Mouse (Mus musculus) limb, embryonic 14.5 days (tissue): ENCODE data around the gene Mesp1. TPM values are rescaled to one million over a fixed set of nuclear protein-coding genes. Genes with fewer than 3 reads are reported as not detected.

Experiments used
- ATAC-seq: fragments of 200-750 bp; cut with Nextera tagmentation; 2 replicates; pipeline ENCODE4 v1.8.0; 2017; ENCODE audit warnings: low read depth, moderate number of reproducible peaks, moderate TSS enrichment; ENCODE audit not compliant: low FRiP score
- DNase-seq: peaks from one replicate; pipeline ENCODE4 v3.0.0-alpha.2; 2015; ENCODE audit warnings: low spot score
- H3K27ac ChIP-seq: fragments of 300-500 bp; sonication (generic); replicated peaks from 2 replicates; pipeline ENCODE4 v1.5.1; 2014; ENCODE audit warnings: low read depth, mild to moderate bottlenecking, low read length, moderate library complexity, mixed read lengths
- H3K27me3 ChIP-seq: fragments of 300-500 bp; sonication (generic); 2 replicates; pipeline ENCODE4 v1.6.1; 2014; ENCODE audit warnings: low read length, mixed read lengths; ENCODE audit not compliant: control insufficient read depth, insufficient read depth
- H3K36me3 ChIP-seq: fragments of 300-500 bp; sonication (generic); 2 replicates; pipeline ENCODE4 v1.6.1; 2014; ENCODE audit warnings: mild to moderate bottlenecking, low read length, moderate library complexity, mixed read lengths; ENCODE audit not compliant: control insufficient read depth, insufficient read depth
- H3K4me1 ChIP-seq: fragments of 300-500 bp; sonication (generic); 2 replicates; pipeline ENCODE4 v1.6.1; 2014; ENCODE audit warnings: antibody characterized with exemption, low read length, mixed read lengths; ENCODE audit not compliant: control insufficient read depth, insufficient read depth
- H3K4me2 ChIP-seq: fragments of 300-500 bp; sonication (generic); replicated peaks from 2 replicates; pipeline ENCODE4 v1.6.1; 2014; ENCODE audit warnings: low read depth, mild to moderate bottlenecking, low read length, moderate library complexity; ENCODE audit not compliant: severe bottlenecking
- H3K4me3 ChIP-seq: fragments of 300-500 bp; sonication (generic); replicated peaks from 2 replicates; pipeline ENCODE4 v1.5.1; 2014; ENCODE audit warnings: low read length
- H3K9ac ChIP-seq: fragments of 300-500 bp; sonication (generic); 2 replicates; pipeline ENCODE4 v1.6.1; 2014; ENCODE audit warnings: mild to moderate bottlenecking, low read depth, low read length, moderate library complexity; ENCODE audit not compliant: severe bottlenecking
- H3K9me3 ChIP-seq: fragments of 300-500 bp; sonication (generic); 2 replicates; pipeline ENCODE4 v1.6.1; 2016; ENCODE audit warnings: low read length; ENCODE audit not compliant: control insufficient read depth
- POLR2A ChIP-seq: fragments of 200-500 bp; IDR thresholded peaks from 2 replicates; pipeline ENCODE4 v1.8.0; 2012; ENCODE audit warnings: inconsistent platforms, mild to moderate bottlenecking, moderate library complexity, borderline replicate concordance; ENCODE audit not compliant: insufficient read depth, insufficient read length; ENCODE audit errors: extremely low read depth
- WGBS: fragments of 180-500 bp; shearing (Covaris S2); extraction: QIAGEN DNeasy Blood & Tissue Kit; methylation state at CpG from one replicate; pipeline ENCODE4 v1.1.7; 2014; 5-methylcytosine and 5-hydroxymethylcytosine counted together
- polyA plus RNA-seq, 2 experiments: library from polyadenylated mRNA; depleted of rRNA in 1 of 2; stranded (reverse) in 1 of 2; unstranded in 1 of 2; fragments of >200 nt; fragmentation: Nextera tagmentation in 1 of 2; extraction: Ambion mirVana in 1 of 2; gene quantifications; 2 replicates each; pipeline versions ENCODE4 v1.2.1 to v1.2.3; 2012 to 2014

The Mesp1 gene
- polyA plus RNA-seq, 2 experiments: 0.06 to 0.23 TPM

DNA sequence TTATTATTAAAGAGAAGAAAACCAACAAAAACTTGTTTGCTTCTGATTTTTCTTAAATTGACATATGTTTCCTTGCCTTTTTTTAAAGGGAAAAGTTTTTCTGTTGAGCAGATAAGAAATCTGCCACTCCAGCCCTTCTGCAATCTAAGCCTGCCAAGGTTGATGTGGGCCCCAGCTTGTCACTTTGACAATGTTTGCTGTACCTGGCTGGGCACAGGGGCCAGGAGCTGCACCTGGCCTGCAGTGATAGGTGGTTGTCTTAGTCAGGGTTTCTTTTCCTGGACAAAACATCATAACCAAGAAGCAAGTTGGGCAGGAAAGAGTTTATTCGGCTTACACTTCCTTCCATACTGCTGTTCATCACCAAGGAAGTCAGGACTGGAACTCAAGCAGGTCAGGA lies 19.8 kb upstream of the Mesp1 start:
- DNase-seq (no peak), ATAC-seq (no peak)
- Histone ChIP-seq H3K9me3 (no peaks in the 10 kb centered on the region), H3K27ac (no peak overlapping the region), H3K9ac (no peak overlapping the region), H3K27me3 (peaks cover 16% of the 10 kb centered on the region), H3K4me3 (no peak overlapping the region), H3K36me3 (no peaks in the 10 kb centered on the region), H3K4me2 (no peak overlapping the region), H3K4me1 (0 out of 2 replicates have a peak, but pooled peaks cover 4% of the 10 kb centered on the region)
- 87% methylated on average over 1 of the region's 1 CpGs for WGBS
- no peak for TF ChIP-seq POLR2A

DNA sequence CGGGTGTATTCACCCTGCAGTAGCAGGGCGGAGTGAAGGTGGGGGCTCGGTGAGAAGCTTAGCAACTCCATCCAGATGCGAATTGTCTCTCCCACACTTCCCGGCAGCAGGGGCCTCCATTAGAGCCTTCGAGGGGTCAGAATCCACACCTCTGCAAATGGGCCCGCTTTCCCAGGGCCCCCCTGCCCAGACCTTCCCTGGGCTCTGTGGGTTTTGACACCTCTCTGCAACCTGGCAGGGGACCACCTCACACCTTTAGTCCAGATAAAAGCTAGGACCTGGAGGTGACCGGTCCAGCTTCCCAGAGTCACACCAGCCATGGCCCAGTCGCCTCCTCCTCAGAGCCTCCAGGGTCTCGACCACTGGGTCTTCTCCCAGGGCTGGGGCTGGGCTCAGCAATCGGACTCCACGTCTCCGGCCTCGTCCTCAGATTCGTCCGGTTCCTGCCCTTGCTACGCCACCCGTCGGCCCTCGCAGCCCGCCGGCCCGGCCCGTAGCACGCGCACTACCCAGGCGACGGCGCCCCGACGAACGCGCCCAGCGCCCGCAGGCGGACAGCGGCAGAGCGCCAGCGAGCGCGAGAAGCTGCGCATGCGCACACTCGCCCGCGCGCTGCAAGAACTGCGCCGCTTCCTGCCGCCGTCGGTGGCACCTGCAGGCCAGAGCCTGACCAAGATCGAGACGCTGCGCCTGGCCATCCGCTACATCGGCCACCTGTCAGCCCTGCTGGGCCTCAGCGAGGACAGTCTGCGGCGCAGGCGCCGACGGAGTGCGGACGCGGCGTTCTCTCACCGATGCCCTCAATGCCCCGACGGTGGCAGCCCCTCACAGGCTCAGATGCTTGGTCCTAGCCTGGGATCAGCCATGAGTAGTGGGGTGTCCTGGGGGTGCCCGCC lies 17.3 kb upstream of the Mesp1 start, which contains the start of gene Mesp2:
TSS of gene Mesp2 (plus strand) at position 117 of the 896 bp plus-strand sequence.
- ATAC-seq: peak; percentile 55
- TF ChIP-seq POLR2A: no peak
- H3K27ac ChIP-seq: no peak within 1 kb of the TSS
- 17% methylated on average over 38 of the region's 71 CpGs for WGBS
- peak within 1 kb of the TSS; percentile 39 for H3K4me3 ChIP-seq
- H3K36me3 ChIP-seq: no peaks in the 10 kb centered on the region
- peak within 1 kb of the TSS; percentile 50 for H3K9ac ChIP-seq
- DNase-seq: peak; percentile 65
- peak within 1 kb of the TSS; percentile 71 for H3K4me2 ChIP-seq
- H3K4me1 ChIP-seq: 0 out of 2 replicates have a peak, but pooled peaks cover 4% of the 10 kb centered on the region
- no peaks in the 10 kb centered on the region for H3K9me3 ChIP-seq
- H3K27me3 ChIP-seq: peaks cover 16% of the 10 kb centered on the region

DNA sequence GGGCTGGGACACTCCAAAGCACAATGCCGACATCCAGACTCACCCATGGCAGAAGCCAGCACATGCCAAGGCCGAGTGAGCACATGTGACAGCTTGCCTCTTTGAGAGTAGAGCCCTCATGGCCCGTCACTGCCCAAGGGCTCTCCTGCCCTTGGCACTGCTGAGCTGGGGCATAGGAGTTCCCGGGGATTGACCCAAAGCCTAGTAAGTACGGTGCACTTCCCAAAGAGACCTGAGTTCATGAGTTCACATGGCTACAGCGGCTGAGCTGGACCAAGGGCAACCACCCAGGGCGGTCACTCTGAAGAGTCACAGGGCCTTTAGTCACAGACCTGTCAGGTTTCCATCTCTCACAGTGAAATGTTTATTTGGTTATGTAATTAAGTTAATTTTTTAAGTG lies 15.0 kb upstream of the Mesp1 start:
- 84% methylated on average over 7 of the region's 7 CpGs for WGBS

DNA sequence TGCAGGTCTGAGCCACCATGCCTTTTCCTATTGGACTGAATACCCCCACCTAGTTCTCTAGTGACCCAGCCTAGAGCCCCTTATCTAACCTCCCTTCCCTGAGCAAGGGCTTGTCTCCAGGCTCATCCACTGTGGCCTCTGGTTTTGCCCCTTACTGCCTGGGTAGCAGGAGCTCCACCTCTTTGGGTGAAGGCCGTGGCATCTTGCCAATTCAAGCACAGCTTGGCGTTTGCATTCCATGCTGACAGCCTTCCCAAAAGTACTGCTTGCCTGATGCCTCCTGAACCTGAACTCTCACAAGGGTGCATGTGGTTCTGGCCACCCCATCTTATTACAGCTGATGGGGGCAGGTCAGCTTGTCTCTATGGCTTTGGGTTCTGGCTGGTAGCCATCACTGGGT lies 10.3 kb upstream of the Mesp1 start:
- TF ChIP-seq POLR2A: no peak
- H3K36me3 ChIP-seq: no peaks in the 10 kb centered on the region
- DNase-seq (no peak), ATAC-seq (no peak)
- WGBS: 51% methylated on average over 2 of the region's 2 CpGs
- H3K4me3 ChIP-seq: no peak overlapping the region
- H3K4me1 ChIP-seq: no peaks in the 10 kb centered on the region
- H3K4me2 ChIP-seq: no peak overlapping the region
- no peaks in the 10 kb centered on the region for H3K27me3 ChIP-seq
- H3K9ac ChIP-seq: no peak overlapping the region
- H3K27ac ChIP-seq: no peak overlapping the region
- no peaks in the 10 kb centered on the region for H3K9me3 ChIP-seq

More for the DNA sequence above, 15.0 kb upstream of the Mesp1 start:
- Histone ChIP-seq H3K36me3 (no peaks in the 10 kb centered on the region), H3K4me1 (0 out of 2 replicates have a peak, but pooled peaks cover 4% of the 10 kb centered on the region), H3K27ac (no peak overlapping the region), H3K27me3 (peaks cover 16% of the 10 kb centered on the region), H3K4me2 (no peak overlapping the region), H3K9ac (no peak overlapping the region), H3K9me3 (no peaks in the 10 kb centered on the region), H3K4me3 (no peak overlapping the region)
- no peak for ATAC-seq
- TF ChIP-seq POLR2A: no peak
- no peak for DNase-seq

DNA sequence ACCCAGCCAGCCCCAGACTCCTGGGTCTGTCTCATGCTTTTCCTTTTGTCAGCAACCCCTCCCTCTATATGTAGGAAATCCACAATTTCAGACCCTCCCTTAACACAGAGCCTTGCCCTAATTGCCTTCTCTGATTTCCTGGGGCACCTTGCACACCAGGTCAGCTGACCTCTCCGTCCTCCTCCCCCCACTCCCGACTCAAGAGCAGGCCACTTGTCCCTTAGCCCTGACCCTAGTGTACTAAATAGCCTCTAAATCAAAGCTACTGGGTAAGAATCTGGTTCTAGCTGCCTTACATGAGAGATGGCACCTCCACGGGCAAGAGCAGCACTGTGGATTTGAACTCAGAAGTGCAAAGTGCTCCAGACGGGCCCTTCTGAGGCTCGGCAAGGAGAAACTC lies 8.4 kb upstream of the Mesp1 start:
- 44% methylated on average over 5 of the region's 5 CpGs for WGBS
- H3K4me3 ChIP-seq: no peak overlapping the region
- H3K27me3 ChIP-seq: no peaks in the 10 kb centered on the region
- no peak for TF ChIP-seq POLR2A
- H3K36me3 ChIP-seq: no peaks in the 10 kb centered on the region
- H3K9me3 ChIP-seq: no peaks in the 10 kb centered on the region
- DNase-seq: no peak
- no peak for ATAC-seq
- no peak overlapping the region for H3K9ac ChIP-seq
- no peaks in the 10 kb centered on the region for H3K4me1 ChIP-seq
- H3K4me2 ChIP-seq: no peak overlapping the region
- no peak overlapping the region for H3K27ac ChIP-seq
